Mouse (Mus musculus): ENCODE results near the gene Cdk13.

Gene Cdk13

DNA sequence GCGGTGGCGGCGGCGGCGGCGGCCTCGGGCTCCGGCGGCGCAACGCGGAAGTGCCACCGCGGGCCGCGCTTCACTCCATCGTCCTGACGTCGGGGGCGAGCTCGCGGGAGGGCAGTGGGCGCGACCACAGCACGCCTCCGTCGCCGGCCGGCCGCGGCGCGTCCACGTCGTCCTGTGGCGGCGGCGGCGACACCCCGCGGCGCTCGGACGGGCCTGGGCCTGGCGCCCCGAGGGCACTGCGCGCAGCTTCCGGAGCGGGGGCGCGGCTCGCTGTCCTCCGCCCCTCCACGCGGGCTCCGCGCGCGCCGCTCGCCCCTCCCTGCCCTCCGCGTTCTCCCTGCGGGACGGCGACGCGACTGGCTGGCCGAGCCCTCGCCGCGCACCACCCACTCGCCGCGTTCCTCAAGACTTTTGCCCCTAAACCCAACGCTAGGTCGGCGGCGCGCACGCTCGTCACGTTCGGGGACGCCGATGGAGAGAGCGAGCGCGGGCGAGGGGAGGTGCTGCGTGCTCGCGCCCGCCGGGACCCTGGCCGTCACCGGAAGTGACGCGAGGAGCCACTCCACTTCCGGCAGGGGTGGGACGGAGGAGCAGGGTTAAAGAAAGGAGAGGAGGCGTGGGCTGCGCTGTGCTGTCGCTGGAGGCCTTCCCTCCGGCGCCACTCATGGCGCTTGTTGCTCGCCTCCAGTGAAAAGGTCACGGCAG is at the start of gene Cdk13:
Gene Cdk13, minus strand, starts transcription at position 189 of the 705 bp plus-strand sequence.
- DNase-seq: peak; percentile 98 to 99

DNA sequence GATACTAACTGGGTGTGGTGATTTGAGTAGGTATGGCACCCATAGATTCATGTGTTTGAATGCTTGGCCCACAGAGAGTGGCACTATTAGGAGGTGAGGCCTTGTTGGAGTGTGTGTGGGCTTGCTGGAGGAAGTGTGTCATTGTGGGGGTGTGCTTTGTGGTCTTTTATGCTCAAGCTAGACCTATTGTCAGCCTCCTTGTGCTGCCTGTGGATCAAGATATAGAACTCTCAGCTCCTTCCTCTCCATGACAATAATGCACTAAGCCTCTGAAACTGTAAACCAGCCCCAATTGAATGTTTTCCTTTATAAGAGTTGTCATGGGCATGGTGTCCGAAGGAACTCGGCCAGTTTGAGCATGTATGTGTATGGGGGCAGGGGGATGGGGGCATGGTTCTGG is 38.4 kb upstream of the Cdk13 start:
- no peak for DNase-seq

DNA sequence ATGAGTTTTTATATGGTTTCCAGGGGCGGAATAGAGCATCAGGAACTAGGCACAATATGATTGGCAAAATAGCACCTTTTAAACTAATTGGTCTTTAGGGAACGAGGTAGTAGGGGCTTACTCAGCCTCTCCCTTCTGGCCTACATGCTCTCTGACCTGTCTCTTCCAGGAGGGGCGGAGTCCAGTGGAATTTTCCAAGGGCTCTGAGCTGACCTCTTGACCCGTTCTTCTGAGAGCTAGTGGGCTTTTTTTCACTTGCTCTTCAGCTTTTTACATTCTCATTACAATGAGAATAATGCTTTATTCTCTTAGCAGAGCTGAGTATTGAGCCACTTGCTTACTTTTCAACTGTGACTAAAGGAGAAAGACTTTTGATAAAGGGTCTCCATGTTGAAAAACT is 37.9 kb upstream of the Cdk13 start:
- no peak for DNase-seq

DNA sequence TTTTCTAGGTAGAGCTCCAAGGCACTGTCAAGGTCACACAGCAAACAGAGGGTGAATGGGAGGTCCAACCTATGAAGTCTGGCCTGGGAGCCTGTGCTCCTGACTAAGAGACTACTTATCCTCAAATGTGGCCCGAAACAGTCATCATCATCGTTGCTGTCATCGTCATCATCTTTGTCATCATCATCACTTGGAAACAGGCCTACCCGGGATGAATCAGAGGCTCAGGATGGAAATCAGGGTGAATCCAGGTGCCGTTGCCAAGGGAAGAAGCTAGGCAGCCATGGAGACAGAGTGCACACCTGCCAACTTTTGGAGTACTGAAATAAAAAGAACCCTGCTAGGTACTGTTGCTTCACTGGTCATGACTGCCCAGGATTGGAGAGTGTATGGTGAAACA is 34.2 kb upstream of the Cdk13 start:
- no peak for DNase-seq

DNA sequence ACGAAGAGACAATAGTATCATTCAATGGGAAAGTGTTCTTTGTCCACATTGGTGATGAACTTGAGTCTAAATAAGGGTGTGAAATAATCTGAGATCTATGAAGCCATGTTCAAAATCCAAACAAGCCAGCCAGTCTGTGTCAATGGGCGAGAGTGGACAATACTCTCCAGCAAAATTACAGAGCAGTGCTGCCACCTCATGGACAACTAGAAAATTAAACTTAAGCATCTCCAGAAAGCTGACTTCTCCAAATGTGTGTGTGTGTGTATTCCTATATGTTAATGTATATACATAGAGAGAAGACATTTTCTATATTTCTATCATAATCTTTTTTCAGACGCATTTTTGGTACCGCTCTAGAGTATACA is 33.6 kb upstream of the Cdk13 start:
- peak; percentile 63 to 73 for DNase-seq

DNA sequence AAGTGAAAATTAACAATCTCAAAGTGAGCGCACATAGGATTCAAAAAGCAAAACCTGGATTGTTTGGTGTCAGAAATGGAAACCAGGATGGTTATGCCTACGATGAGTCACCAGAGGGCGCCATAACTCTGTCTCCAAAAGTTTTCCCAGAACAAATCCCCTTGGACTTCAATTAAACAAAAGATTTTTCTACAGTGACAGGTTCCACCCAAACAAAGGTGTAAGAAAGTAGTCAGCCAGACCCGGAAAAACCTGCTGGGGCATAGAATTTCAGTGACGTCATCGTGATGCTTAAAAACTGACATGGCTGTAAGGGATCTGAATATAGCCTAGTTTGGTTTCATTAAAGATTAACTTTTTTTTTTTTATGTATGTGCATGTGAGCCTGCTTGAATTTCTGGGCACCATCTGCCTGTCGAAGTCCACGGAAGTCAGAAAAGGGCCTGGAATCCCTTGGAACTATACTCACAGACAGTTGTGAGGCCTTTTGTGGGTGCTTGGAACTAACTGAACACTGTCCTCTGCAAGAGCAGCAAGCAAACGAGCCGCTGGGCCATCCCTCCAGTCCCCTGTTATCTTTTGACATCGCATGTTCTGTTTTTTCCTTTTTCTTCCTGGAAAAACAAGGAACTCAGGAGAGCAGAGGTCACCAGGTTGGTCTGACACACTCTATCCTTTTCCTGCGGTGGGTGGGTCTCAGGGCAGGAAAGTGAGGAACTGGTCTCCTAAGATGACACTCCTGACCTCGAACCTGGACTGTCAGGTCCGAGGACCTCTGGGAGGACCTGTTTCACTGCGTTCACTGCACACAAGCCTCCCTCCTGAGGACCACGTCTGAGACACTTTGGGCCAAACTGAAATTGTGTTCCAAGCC is 33.0 kb upstream of the Cdk13 start:
- DNase-seq: peak; percentile 12 to 33

DNA sequence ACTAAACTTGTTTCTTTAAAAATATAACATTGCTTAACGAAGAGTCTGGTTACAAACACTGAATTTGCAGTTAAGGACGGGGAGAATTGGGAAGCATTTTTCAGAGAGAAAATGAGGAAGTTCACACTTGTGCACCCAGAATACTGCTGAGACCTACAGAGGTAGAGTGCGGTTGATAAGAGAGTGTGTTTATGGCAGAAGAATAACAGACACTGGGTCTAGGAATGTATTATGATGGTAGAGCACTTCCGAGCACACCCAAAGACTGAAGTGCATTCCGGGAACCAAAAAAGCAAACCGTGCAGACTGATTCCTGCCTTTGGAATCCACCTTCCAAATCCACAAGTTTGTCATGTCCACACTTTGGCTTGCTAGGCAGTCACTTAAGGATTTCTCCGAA is 31.9 kb upstream of the Cdk13 start:
- no peak for DNase-seq

DNA sequence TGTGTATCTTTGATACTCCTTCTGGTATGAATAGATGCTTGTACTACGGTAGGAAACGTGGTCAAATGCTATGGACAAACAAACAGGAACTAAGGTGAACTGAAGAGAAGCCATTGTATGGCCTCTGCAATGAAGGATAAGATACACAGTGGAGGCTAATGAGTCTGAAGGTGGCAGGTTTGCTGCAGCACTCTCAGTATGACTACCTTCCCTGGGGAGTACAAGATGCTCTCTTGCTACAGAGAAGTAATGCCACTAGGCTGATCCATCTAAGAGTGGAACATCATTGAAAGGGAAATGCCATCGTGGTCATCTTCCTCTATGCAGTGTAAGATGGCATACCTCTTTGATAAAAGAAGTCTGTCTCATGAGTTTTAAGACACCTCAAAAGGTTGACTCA is 28.0 kb upstream of the Cdk13 start:
- DNase-seq: no peak

DNA sequence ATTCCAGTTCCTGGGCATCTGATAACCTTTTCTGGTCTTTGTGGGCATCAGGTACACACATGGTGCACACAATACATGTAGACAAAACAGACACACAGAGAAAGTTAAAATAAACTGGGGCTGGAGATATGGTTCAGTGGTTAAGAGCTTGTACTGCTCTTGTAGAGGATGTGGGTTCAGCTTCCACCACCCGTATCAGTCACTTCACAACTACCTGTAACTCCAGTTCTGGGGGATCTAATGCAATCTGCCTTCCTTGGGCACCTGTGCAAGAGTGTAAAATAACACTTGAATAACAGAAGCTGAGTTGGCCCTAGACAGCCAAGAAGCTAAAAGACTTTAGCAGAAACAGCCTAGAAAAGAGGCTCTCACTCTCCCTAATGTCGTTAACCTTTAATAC is 12.3 kb upstream of the Cdk13 start:
- no peak for DNase-seq

DNA sequence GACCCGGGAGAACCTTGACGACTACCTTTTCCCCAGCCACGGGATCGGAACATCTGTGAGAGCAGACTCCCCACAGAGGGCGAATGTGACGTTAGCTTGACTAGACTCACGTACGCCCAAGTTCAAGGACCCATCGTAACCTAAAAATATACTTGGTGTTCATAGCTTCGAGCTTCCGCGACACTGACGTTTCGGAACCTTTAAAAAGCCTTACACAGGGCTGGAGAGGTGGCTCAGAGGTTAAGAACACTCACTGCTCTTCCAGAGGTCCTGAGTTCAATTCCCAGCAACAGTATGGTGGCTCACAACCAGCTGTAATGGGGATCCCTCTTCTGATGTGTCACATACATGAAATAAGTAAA is 698 bp upstream of the Cdk13 start:
- DNase-seq: no peak

DNA sequence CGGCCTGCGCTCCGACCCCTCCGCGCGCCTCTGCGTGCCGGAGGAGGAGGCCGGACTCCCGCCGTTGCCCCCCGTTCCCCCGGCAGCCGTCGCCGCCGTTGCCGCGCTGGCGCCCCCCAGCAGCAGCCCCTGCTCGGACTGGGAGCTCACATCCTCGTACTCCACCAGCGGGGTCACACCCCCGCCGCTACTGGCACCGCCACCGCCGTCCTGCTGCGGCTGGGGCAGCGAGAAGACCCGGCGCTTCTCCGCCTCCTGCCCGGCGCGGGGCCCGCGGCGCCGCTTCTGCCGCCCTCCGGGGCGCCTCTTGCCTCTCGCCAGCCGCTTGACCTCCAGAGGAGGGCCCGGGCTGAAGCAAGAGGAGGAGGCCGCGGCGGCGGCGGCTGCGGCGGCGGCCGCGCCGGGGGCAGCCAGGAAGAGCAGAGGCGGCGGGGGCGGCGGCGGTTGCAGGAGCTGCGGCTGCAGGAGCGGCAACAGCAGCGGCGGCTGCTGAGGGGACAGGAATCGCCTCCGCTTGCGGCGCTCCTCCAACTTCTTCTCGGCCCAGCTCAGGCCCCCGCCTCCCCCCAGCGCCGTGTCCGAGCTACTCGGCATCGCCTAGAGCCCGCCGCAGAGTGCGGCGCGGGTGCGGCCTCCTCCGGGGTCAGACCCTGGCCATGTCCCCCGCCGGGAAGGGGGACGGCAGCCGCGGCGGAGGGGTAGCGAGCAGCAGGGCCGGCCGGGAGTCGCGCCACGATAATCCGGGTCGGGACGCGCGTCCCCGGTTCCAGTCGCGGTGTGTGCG is 647 bp downstream of the Cdk13 start:
- DNase-seq: peak; percentile 58 to 71

DNA sequence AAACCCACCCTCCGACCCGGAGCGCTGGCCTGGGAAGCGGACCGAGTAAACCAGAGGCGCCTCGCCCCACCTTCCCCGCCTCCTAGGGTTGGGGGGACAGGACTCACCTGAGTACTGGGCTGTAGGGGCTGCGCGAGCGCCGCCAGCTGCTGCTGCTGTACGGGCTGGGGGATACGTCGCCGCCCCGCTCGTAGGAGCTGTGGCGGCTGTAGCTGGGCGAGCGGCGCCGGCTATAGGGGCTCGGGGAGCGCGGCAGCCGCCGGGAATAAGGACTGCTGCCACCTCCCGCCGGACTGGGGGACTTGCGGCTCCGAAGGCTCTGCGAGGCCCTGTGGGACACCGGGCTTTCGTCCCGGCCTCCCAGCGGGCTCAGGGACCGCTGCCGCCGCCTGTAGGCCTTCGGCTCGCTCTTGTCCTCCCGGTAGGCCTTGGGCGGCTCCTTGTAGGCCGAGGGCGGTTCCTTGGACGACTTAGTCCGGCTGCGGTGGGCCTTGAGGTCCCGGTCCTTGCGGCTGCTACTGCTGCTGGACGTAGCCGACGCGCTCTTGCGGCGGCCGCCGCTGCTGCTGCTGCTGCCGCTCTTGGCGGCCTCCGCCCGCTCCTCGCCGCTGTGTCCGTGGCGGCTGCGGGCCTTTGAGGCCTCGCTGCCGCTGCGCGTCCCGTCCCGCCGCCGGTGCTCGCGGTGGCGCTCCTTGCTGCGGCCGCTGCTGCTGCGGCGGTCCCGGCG is 1.4 kb downstream of the Cdk13 start:
- DNase-seq: peak; percentile 76 to 79

DNA sequence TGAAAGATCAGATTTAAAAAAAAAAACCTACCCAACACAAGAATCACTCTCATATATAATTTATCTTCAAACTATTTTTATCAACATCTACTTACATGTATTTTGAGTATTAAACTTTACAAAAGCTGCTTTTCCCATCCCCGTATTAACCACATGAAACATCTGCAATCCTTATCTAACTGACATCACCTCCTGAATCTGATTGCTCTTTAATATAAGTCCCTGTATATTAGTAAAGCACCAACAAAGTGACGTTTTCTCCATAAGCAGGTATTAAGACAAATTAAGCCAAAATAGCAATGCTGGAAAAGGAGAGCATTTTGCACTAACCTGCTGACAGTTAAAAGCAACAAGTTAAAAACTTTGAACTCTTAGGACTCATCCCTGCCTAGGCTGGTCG is 2.0 kb downstream of the Cdk13 start:
- no peak for DNase-seq

DNA sequence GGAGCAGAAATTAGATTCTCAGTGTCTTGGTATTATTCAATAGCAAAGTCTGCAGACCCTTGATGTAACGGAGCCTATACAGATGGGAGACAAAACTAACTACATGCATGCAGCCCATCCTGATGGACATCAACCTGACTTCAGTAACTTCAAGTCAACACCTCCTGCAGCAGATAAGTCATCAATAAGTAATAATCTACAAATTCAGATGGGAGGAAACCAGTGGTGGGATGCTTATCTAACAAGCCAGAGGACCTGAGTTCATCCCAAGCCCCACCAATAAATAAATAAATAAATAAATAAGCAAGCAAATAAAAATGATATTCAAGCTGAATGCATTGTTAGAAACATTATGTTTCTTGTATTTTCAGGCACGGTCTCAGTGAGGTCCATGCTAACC is 5.2 kb downstream of the Cdk13 start:
- no peak for DNase-seq

DNA sequence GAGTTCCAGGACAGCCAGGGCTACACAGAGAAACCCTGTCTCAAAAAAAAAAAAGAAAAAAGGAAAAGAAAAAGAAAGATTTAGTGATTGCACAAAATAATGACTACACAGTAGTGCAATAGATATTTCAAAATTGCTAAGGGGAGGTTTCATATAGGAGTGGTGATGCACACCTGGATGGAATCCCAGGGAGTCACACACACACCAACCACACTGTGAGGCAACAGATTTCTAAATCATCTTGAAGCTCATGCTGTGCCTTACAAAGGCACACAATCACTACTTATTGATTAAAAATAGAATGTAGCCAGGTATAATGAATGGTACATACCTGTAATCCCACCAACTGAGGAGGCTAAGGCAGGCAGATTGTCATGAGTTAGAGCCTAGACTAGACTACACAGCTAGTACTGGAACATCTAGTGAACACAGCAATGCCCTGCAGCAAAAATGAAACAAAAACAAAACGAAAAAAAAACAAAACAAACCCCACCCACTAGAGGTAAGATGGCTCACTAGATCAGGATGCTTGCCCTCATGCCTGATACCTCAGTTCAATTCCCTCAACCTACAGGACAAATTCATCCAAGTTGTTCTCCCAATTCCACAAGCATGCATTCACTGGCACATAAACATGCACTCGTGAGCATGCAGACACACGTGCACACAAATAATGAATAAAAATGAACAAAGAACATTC is 9.0 kb downstream of the Cdk13 start:
- no peak for DNase-seq

DNA sequence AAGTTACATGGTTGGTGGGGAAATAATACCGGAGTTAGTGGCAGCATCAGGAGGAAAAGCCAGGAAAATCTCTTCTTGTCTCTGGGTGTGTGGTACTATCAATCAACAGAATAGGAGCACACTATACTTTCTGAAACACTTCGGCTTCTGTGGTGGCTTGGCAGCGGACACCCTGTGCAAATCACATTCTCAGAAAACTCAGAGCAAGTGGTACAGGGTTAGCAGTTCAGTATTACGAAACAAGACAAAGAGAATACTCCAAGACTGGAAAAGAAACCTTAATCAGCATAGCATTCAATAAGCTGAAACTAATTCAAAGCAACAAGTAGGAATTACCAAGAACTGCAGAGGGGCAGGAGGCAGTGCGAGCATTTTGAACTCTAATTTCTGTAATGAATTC is 21.3 kb downstream of the Cdk13 start:
- DNase-seq: no peak

DNA sequence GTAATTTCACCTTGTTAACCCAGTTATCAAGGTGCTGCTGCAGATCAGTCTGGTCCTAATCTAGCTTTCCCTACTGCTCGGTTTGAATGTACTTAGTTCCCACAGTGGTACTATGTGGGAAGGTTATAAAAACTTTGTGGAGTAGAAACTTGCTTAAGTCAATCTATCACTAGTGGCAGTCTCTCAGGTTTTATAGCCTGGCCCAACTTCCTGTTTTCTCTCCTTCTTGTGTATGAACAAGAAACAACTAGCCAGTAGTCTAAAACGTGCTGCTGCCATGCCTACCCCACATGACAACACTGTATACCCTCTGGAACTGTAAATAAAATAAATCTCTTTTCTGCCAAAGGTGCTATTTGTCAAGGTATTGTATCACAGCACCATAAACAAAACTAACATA is 25.0 kb downstream of the Cdk13 start:
- DNase-seq: no peak

DNA sequence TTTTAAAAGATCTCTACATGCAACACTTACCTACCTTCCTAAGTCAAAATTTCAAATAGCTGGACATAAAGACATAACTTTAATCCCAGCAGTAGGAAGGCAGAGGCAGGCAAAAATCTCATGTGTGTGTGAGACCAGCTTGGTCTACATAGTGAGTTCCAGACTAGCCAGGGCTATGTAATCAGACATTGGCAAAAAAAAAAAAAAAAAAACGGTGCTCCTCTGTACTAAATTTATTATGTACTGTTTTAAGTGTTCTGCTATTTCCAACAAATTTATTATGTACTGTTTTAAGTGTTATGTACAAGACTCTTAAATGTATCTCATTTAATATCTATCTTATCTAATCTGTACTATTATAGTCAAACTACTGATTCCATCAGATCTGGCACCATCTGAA is 28.6 kb downstream of the Cdk13 start:
- no peak for DNase-seq

DNA sequence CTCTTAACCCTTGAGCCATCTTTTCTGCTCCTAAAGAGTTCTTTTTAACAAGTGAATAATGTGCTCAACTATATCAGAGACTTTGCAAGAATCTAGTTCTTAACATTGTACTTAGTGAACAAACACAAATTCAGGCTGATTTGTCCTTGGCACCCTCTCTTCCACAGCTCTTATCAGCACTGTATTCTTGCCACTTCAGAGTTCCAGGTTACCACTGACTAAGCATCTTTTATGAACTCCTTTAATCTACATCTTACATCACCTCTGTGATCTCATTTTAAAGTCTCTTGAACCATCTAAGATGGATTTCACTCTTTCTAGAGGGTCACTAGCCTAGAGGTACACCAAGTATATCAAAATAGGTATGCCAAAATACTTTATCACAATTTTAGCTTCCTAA is 29.5 kb downstream of the Cdk13 start:
- no peak for DNase-seq

DNA sequence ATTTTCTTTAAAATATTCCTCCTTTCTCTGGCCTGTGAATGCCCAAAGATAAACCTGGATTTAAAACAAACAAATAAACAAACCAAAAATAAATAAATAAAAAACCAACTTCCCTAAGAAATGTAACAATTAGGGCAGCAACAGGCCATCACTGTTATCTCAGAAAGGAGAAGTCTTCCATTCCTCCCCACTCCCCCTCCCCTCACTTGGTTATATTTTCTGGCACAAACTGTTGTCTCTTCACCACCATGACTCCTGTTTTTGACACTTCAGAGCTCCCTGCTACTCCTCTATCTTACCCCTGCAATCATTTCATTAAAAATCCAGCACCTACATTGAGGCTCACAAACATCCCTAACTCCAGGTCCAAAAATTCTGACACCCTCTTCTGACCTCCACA is 31.8 kb downstream of the Cdk13 start:
- no peak for DNase-seq

DNA sequence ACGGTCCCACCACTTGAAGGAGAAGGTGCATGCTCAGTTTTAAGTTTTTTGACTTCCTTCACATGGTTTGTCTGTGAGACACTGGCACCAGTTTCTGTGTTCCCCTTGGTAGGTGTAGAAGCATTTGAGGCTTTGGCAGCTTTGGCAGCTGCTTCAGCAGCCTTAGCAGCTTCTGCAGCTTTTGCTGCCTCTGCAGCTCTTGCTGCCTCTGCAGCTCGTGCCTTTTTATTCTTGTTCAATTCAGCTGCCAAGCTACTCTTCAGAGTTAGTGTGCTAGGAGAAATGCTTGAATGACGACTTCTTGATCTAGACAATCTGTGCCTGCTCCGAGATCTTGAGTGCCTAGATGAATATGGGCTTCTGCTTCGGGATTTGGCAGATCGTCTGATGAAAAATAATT is 32.3 kb downstream of the Cdk13 start:
- no peak for DNase-seq

DNA sequence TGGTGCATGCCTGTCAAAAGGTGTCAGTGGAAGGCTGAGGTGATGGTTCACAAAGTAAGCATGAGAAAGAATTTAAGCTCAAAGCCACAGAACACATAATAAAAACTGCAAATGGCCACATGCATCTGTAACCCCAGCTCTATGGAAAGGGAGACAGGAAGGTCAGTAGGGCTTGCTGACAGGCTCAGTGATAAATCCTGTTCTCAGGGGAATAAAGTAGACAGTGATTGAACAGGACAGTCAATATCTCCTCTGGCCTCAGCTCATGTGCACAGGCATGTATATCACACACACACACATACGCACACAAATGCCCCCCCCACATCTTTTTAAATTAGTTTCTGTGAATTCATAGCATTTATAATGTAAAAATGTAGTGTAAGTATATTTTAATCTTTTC is 42.5 kb downstream of the Cdk13 start:
- DNase-seq: no peak

DNA sequence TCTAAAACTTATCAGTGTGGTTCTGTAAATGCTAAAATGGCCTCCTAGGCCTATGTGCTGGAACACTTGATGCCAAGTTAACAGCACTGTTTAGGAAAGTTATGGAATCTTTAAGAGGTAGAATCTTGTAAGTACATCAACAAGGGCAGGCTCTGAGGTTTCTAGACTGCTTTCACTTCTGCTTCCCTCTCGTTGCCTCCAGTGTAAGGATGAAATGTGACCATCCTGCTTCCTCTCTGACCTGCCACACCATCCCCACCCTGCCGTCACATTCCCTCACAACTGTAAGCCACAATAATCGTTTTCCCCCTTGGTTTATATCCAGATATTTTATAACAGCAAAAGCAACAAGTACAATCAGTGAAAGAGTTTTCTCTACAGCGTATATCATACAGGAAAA is 49.9 kb downstream of the Cdk13 start:
- DNase-seq: no peak

Measured in cerebellum, adult 18-20 months (tissue).